Comparison of ENCODE assay signal across 12 mouse cellular contexts in the genomic region with DNA sequence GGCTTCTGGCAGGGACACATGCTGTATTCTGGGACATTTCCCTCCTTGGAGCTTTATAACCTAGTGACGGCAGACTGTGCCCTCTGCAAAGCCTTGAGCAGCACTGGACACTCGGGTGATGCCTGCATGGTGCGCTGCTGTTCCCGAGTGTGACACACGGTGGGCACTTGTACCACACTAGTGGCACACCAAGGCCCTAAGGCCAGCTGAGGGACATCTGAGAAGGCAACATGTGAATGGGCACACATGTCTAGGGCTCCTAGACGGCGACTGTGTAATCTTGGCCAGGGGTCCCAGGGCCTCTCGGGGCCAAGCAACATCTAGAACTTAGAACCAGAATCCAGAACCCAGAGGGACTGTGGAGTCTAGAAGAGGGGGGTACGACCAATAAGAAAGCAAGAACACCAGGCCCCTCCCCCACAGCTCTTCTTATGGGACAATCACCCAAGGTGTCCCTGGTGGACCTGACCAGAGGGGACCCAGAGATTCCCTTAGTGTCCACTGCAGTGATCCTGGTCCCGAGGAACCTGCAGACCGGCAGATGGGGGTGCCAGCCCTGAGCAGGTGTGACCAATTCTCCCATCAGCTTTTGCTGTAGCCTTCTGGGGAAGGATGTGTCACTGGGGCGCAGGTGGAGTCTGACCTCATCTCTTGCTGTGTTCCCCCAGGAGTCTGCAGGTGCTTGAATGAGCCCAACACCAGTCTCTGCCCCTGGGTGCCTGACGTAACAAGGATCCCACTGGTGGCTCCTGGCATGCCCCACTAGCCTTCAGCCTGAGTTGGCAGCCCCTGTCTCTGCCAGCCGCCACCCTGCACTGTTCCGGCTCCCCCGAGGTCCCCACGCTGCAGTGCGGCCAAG. TPM values are rescaled to one million over a fixed set of nuclear protein-coding genes. Genes with fewer than 3 reads are reported as not detected.
DNase-seq lines count a peak whose midpoint lies in the region; ATAC-seq lines count a peak whose summit lies in the region.
"Had no signal": no experiment of that assay in that cellular context is flagged by ENCODE, and none has a peak within 500 bp of the region (broad histone marks: within the 10 kb centered on the region; RNA-seq: fewer than 3 reads in every experiment).

No protein-coding gene starts in this region.

- peak overlapping the region; percentile 96 for H3K27ac ChIP-seq in hindbrain, embryonic 10.5 days
- H3K27ac ChIP-seq in hindbrain, embryonic 16.5 days (ENCODE audit: low read depth, low read length) = no peak overlapping the region
- no peak overlapping the region; the same call in 1 of the 2 replicates for H3K27ac ChIP-seq in embryonic facial prominence, embryonic 13.5 days
- H3K27ac ChIP-seq in hindbrain, embryonic 13.5 days = peak overlapping the region; percentile 60
- peak overlapping the region; percentile 46; the same call in 1 of the 2 replicates for H3K27ac ChIP-seq in liver, embryonic 15.5 days (replicated peaks)

- no peak overlapping the region for H3K4me2 ChIP-seq in hindbrain, embryonic 16.5 days (ENCODE audit: low read length)
- H3K4me2 ChIP-seq in embryonic facial prominence, embryonic 13.5 days = peak overlapping the region; percentile 89; the same call in 1 of the 2 replicates
- peak overlapping the region; percentile 89 for H3K4me2 ChIP-seq in hindbrain, embryonic 13.5 days
- peak overlapping the region; percentile 98 for H3K4me2 ChIP-seq in liver, embryonic 15.5 days

- 89% methylated on average over 18 of the region's 18 CpGs for WGBS in hindbrain, embryonic 10.5 days
- WGBS in hindbrain, embryonic 16.5 days = 70% methylated on average over 18 of the region's 18 CpGs
- WGBS in embryonic facial prominence, embryonic 13.5 days = 89% methylated on average over 18 of the region's 18 CpGs
- WGBS in hindbrain, embryonic 13.5 days = 80% methylated on average over 18 of the region's 18 CpGs
- 77% methylated on average over 18 of the region's 18 CpGs for WGBS in liver, embryonic 15.5 days (ENCODE audit: insufficient replicate concordance)

- ATAC-seq in hindbrain, embryonic 16.5 days = no peak
- no peak for ATAC-seq in embryonic facial prominence, embryonic 13.5 days (ENCODE audit: insufficient number of reproducible peaks, insufficient read depth, low FRiP score, low TSS enrichment, low read depth)
- ATAC-seq in hindbrain, embryonic 13.5 days (ENCODE audit: low FRiP score) = no peak
- ATAC-seq in liver, embryonic 15.5 days (ENCODE audit: insufficient read depth) = no peak

- H3K9ac ChIP-seq in hindbrain, embryonic 16.5 days (ENCODE audit: low read depth, low read length) = no peak overlapping the region
- H3K9ac ChIP-seq in embryonic facial prominence, embryonic 13.5 days = peak overlapping the region; percentile 96
- H3K9ac ChIP-seq in hindbrain, embryonic 13.5 days = peak overlapping the region; percentile 95
- H3K9ac ChIP-seq in liver, embryonic 15.5 days = no peak overlapping the region

- no peaks in the 10 kb centered on the region for H3K9me3 ChIP-seq in hindbrain, embryonic 10.5 days
- H3K9me3 ChIP-seq in hindbrain, embryonic 16.5 days (ENCODE audit: control insufficient read depth, low read length) = no peaks in the 10 kb centered on the region
- no peaks in the 10 kb centered on the region for H3K9me3 ChIP-seq in embryonic facial prominence, embryonic 13.5 days
- H3K9me3 ChIP-seq in hindbrain, embryonic 13.5 days = no peaks in the 10 kb centered on the region
- no peaks in the 10 kb centered on the region for H3K9me3 ChIP-seq in liver, embryonic 15.5 days (replicated peaks)
- H3K9me3 ChIP-seq: G1E had no signal

- DNase-seq in hindbrain, embryonic 10.5 days (ENCODE audit: low spot score) = no peak
- DNase-seq in embryo, embryonic 9.5 days (ENCODE audit: extremely low spot score) = no peak
- no peak for DNase-seq in adrenal gland, postnatal 4 days (ENCODE audit: low spot score in 2 of 2)
- DNase-seq: adrenal gland, adult 8-10 months; heart, postnatal 14 days had no signal

- H3K27me3 ChIP-seq in hindbrain, embryonic 10.5 days (ENCODE audit: insufficient read depth, poor library complexity, severe bottlenecking) = peaks cover 66% of the 10 kb centered on the region
- no peaks in the 10 kb centered on the region for H3K27me3 ChIP-seq in hindbrain, embryonic 16.5 days (replicated peaks; ENCODE audit: control insufficient read depth, insufficient read depth, low read length)
- no peaks in the 10 kb centered on the region for H3K27me3 ChIP-seq in embryonic facial prominence, embryonic 13.5 days
- H3K27me3 ChIP-seq in hindbrain, embryonic 13.5 days = no peaks in the 10 kb centered on the region
- no peaks in the 10 kb centered on the region for H3K27me3 ChIP-seq in liver, embryonic 15.5 days

- peaks cover 48% of the 10 kb centered on the region for H3K36me3 ChIP-seq in hindbrain, embryonic 10.5 days
- H3K36me3 ChIP-seq in hindbrain, embryonic 16.5 days (ENCODE audit: control insufficient read depth, insufficient read depth, low read length) = 0 out of 2 replicates have a peak, but pooled peaks cover 4% of the 10 kb centered on the region
- H3K36me3 ChIP-seq in embryonic facial prominence, embryonic 13.5 days = peaks cover 43% of the 10 kb centered on the region
- peaks cover 27% of the 10 kb centered on the region for H3K36me3 ChIP-seq in hindbrain, embryonic 13.5 days
- peaks cover 36% of the 10 kb centered on the region for H3K36me3 ChIP-seq in liver, embryonic 15.5 days (replicated peaks)

- peak overlapping the region; percentile 95 for H3K4me3 ChIP-seq in hindbrain, embryonic 10.5 days
- H3K4me3 ChIP-seq in hindbrain, embryonic 16.5 days (ENCODE audit: low read length) = no peak overlapping the region
- H3K4me3 ChIP-seq in embryonic facial prominence, embryonic 13.5 days = peak overlapping the region; percentile 95; the same call in 1 of the 2 replicates
- peak overlapping the region; percentile 87; the same call in 1 of the 2 replicates for H3K4me3 ChIP-seq in hindbrain, embryonic 13.5 days
- peak overlapping the region; percentile 83; the same call in 1 of the 2 replicates for H3K4me3 ChIP-seq in liver, embryonic 15.5 days (replicated peaks)

- peaks cover 98% of the 10 kb centered on the region for H3K4me1 ChIP-seq in hindbrain, embryonic 10.5 days (replicated peaks)
- peaks cover 54% of the 10 kb centered on the region for H3K4me1 ChIP-seq in hindbrain, embryonic 16.5 days (ENCODE audit: control insufficient read depth, insufficient read depth, low read depth, low read length)
- H3K4me1 ChIP-seq in embryonic facial prominence, embryonic 13.5 days = peaks cover 61% of the 10 kb centered on the region
- peaks cover 78% of the 10 kb centered on the region for H3K4me1 ChIP-seq in hindbrain, embryonic 13.5 days (replicated peaks)
- peaks cover 97% of the 10 kb centered on the region for H3K4me1 ChIP-seq in liver, embryonic 15.5 days (replicated peaks)

RNA-seq across cellular contexts. Expression of a gene that starts 3.4 kb away (rescaled TPM):
- 11.1 and 15.0 TPM in 2 replicates for polyA plus RNA-seq in hindbrain, embryonic 10.5 days (2016; fragmentation: Nextera tagmentation; extraction: Ambion mirVana)
- 1.6 and 1.7 TPM in 2 replicates for polyA plus RNA-seq in hindbrain, embryonic 16.5 days (2015; fragmentation: Nextera tagmentation; extraction: Ambion mirVana)
- 5.3 and 6.9 TPM in 2 replicates for polyA plus RNA-seq in embryonic facial prominence, embryonic 13.5 days (2015; fragmentation: Nextera tagmentation; extraction: Ambion mirVana)
- 3.5 and 4.0 TPM in 2 replicates for polyA plus RNA-seq in hindbrain, embryonic 13.5 days (2015; fragmentation: Nextera tagmentation; extraction: Ambion mirVana)
- polyA plus RNA-seq in liver, embryonic 15.5 days (2015; fragmentation: Nextera tagmentation; extraction: Ambion mirVana) = 6.1 and 7.4 TPM in 2 replicates
- total RNA-seq in adrenal gland, postnatal 4 days (2021) = 10 to 100 TPM; 12.6 to 15.9 TPM

RNA-seq across cellular contexts. Expression of a gene that starts 9.2 kb away (rescaled TPM):
- 130 and 152 TPM in 2 replicates for polyA plus RNA-seq in hindbrain, embryonic 10.5 days (2016; fragmentation: Nextera tagmentation; extraction: Ambion mirVana)
- 293 and 300 TPM in 2 replicates for polyA plus RNA-seq in hindbrain, embryonic 16.5 days (2015; fragmentation: Nextera tagmentation; extraction: Ambion mirVana)
- 190 and 206 TPM in 2 replicates for polyA plus RNA-seq in embryonic facial prominence, embryonic 13.5 days (2015; fragmentation: Nextera tagmentation; extraction: Ambion mirVana)
- 243 and 256 TPM in 2 replicates for polyA plus RNA-seq in hindbrain, embryonic 13.5 days (2015; fragmentation: Nextera tagmentation; extraction: Ambion mirVana)
- polyA plus RNA-seq in liver, embryonic 15.5 days (2015; fragmentation: Nextera tagmentation; extraction: Ambion mirVana) = 52.4 and 55.6 TPM in 2 replicates
- 100 to 1,000 TPM; 119 to 133 TPM for total RNA-seq in adrenal gland, postnatal 4 days (2021)

RNA-seq across cellular contexts. Expression of a gene that starts 13.4 kb away (rescaled TPM):
- polyA plus RNA-seq in hindbrain, embryonic 10.5 days (2016; fragmentation: Nextera tagmentation; extraction: Ambion mirVana) = 0.72 and 0.80 TPM in 2 replicates
- 3.1 and 3.7 TPM in 2 replicates for polyA plus RNA-seq in hindbrain, embryonic 16.5 days (2015; fragmentation: Nextera tagmentation; extraction: Ambion mirVana)
- polyA plus RNA-seq in embryonic facial prominence, embryonic 13.5 days (2015; fragmentation: Nextera tagmentation; extraction: Ambion mirVana) = 0.98 and 1.3 TPM in 2 replicates
- 2.1 and 2.3 TPM in 2 replicates for polyA plus RNA-seq in hindbrain, embryonic 13.5 days (2015; fragmentation: Nextera tagmentation; extraction: Ambion mirVana)
- polyA plus RNA-seq in liver, embryonic 15.5 days (2015; fragmentation: Nextera tagmentation; extraction: Ambion mirVana) = 0.32 and 0.37 TPM in 2 replicates
- total RNA-seq in adrenal gland, postnatal 4 days (2021) = 1 to 10 TPM in 1 of 2 experiments, under 1 TPM in 1; 0.87 to 1.6 TPM

RNA-seq across cellular contexts. Expression of a gene that starts 19.5 kb away (rescaled TPM):
- 2.6 and 4.5 TPM in 2 replicates for polyA plus RNA-seq in hindbrain, embryonic 10.5 days (2016; fragmentation: Nextera tagmentation; extraction: Ambion mirVana)
- 1.4 and 18.3 TPM in 2 replicates for polyA plus RNA-seq in hindbrain, embryonic 16.5 days (2015; fragmentation: Nextera tagmentation; extraction: Ambion mirVana)
- 8.1 and 29.9 TPM in 2 replicates for polyA plus RNA-seq in embryonic facial prominence, embryonic 13.5 days (2015; fragmentation: Nextera tagmentation; extraction: Ambion mirVana)
- polyA plus RNA-seq in hindbrain, embryonic 13.5 days (2015; fragmentation: Nextera tagmentation; extraction: Ambion mirVana) = 20.6 and 22.0 TPM in 2 replicates
- not detected in 2 replicates for polyA plus RNA-seq in liver, embryonic 15.5 days (2015; fragmentation: Nextera tagmentation; extraction: Ambion mirVana)
- total RNA-seq in adrenal gland, postnatal 4 days (2021) = not detected
- total RNA-seq: adrenal gland, adult 8-10 months; G1E; heart, postnatal 14 days; layer of hippocampus, postnatal 25 days had no signal
- polyA plus RNA-seq: urinary bladder, adult 2 months had no signal

RNA-seq across cellular contexts. Expression of a gene that starts 21.5 kb away (rescaled TPM):
- polyA plus RNA-seq in hindbrain, embryonic 10.5 days (2016; fragmentation: Nextera tagmentation; extraction: Ambion mirVana) = 68.3 and 77.3 TPM in 2 replicates
- 48.2 and 53.8 TPM in 2 replicates for polyA plus RNA-seq in hindbrain, embryonic 16.5 days (2015; fragmentation: Nextera tagmentation; extraction: Ambion mirVana)
- polyA plus RNA-seq in embryonic facial prominence, embryonic 13.5 days (2015; fragmentation: Nextera tagmentation; extraction: Ambion mirVana) = 47.6 and 49.3 TPM in 2 replicates
- 55.3 and 58.3 TPM in 2 replicates for polyA plus RNA-seq in hindbrain, embryonic 13.5 days (2015; fragmentation: Nextera tagmentation; extraction: Ambion mirVana)
- 16.4 and 18.0 TPM in 2 replicates for polyA plus RNA-seq in liver, embryonic 15.5 days (2015; fragmentation: Nextera tagmentation; extraction: Ambion mirVana)
- total RNA-seq in adrenal gland, postnatal 4 days (2021) = 10 to 100 TPM; 64.1 to 64.7 TPM

Comparison
In these comparisons a context has a peak if more than half of its experiments do, and no peak if none do; other contexts are left out.
1. H3K27ac ChIP-seq: peak in hindbrain, embryonic 10.5 days (single experiment), hindbrain, embryonic 13.5 days (single experiment) and liver, embryonic 15.5 days (single experiment); none in hindbrain, embryonic 16.5 days (single experiment) and embryonic facial prominence, embryonic 13.5 days (single experiment).
2. H3K9ac ChIP-seq: peak in embryonic facial prominence, embryonic 13.5 days (single experiment) and hindbrain, embryonic 13.5 days (single experiment); none in hindbrain, embryonic 16.5 days (single experiment) and liver, embryonic 15.5 days (single experiment).